Mouse (Mus musculus): ENCODE results near the gene Gm28048.

DNA sequence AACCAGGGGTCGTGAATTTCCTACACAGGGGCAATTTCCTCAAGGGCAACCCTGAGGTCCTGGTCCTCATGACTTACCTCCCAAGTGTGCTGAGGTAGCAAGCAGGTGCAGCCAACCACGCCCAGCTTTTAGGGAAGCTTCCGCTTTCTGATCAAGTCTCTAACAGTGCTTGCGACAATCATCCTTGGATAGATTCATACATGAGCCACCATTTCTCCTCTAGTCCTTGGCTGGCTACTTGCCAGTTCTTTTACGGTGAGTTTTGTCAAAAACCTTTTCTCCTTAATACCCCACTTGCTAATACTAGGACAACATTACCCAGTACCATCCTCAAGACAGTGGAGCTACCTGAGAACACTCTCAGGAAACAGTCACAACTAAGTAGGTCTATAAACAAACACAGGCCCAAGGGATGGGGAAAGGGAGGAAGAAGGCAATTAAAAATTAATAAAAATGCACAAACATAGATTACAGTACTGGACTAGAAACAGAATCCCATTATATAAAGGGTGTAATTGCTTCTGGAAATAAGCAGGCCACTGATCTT, 133.2 kb downstream of the Gm28048 start:
- TF ChIP-seq EP300 (optimal IDR thresholded peaks at IDR 0.05) (no peak), CTCF (IDR thresholded peaks at IDR 0.05; ENCODE audit: low read depth) (no peak)
